Mouse (Mus musculus): Measurements from ENCODE around the gene Mapre1.

DNA sequence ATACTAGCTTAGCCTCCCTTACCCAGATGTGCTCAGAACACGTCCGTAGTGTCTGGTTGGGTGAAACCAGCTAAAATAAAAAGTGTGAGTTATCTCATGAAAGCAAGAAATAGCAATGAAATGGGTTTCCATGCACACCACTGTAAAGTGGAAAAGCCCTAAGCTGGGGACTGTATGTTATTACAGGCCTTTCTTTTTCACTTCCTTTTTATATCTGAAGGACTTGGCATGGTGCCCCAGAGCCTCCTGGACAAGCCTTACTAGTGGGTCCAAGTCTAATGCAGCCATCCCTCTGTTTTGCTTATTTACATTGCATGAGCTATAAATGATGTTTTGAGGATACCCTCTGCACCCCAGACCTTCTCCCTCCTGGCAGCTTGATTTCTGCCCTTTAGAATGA lies 43.6 kb downstream of the Mapre1 start:
- TF ChIP-seq EP300 (IDR thresholded peaks at IDR 0.05; ENCODE audit: low read depth), result no peak
- no peak for TF ChIP-seq CTCF (IDR thresholded peaks at IDR 0.05; ENCODE audit: low read depth)

Measured in liver, embryonic 14.5 days (tissue).